Mouse (Mus musculus) ovary, postnatal 36 days (tissue): Measurements from ENCODE around the gene Lrrtm4.

Experiments
- DNase-seq: peaks from one replicate; pipeline ENCODE4 v3.0.0; 2022; ENCODE audit warnings: low spot score, mixed read lengths

Gene Lrrtm4

DNA sequence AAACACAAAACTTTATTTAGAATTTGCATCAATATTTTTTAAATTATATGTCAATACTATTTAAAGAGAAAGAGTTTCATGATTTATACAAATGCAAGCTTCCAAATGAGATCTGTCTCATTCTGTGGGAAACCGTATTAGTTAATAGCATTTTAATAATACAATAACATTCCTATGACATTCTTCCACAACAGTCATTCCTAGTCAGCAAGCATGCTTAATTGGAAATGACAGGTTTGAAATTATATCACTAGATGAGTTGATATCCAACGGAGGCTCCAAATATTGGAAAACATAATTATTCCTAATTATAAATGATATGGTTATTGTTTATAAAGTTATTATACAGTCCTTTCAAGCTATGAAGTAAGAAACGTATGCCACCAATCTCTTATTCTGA is 714.7 kb downstream of the Lrrtm4 start:
- no peak for DNase-seq

DNA sequence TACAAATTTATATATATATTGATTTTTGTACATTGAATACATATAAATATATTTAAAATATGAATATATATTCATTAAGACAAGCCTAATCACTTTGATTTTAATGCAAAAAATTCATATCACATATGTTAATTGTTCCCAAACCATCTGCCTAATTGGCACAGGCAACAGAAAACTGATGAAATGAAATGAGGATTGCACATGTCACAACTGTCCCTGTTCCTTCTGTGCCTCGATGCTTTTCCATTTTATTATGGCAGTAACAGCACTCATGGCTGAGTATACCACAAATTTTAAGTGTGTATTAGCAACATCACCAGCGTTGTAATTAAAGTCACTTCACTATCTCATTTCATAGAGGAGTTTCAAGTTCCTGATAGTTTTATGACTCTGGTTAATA is 732.1 kb downstream of the Lrrtm4 start:
- DNase-seq = no peak

DNA sequence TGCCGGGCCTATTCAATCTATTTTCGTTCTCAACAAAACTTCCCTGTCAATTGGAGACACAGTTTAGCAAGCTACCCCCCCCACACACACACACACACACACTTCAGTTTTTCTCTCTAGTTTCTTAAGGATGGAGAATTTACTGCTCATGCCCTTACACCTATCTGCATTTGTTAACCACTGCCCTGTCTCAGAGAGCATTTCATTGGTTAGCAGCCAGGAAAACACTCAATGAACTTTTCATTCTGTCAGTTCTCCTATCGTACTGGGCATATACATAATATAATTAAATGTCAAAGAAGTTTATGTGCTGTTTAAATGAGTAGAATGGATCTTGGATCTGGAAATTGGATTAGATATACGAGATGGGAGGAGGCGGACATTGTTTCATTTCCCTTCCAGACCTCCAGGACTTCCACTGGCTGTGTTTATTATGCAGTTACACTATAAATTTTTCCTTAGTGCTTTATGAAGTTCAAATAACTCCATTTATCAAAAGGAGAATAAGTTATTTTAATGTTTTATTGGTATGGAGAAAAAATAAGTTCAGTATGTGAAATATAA is 742.0 kb downstream of the Lrrtm4 start:
- no peak for DNase-seq

DNA sequence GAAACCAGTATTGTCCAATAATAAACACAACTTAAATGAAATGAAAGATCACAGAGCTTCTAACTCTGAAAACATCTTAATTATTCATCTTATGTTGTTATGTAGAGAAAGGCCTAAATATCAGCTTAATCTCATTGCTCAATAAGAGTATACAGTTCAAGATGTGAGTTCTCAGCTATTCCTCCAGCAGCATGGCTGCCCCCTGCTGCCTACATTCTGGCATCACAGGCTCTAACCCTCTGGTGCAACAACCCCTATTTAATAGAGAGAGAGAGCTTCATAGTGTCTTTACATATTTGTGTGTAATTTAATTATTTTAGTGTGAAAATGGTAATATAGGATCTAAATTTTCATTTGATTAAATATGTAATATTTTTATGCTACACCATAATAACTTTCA is 767.6 kb downstream of the Lrrtm4 start:
- DNase-seq = peak; percentile 6

DNA sequence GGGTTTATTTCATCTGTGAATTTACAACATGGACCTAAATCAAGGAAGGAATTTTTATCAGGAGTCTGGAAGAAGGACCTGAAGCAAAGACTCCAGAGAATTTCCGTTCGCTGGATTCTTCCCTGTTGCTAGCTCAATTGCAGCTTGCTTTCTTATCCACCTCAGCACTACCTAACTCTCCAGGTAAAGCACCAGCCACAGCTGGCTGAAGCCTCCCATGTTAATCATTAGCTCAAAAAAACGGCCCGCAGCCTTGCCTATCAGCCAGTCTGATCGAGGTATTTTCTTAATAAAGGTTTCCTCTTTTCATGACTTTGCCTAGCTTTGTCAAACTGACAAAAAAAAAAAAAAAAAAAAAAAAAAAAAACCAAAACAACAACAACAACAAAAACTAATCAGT is 805.1 kb downstream of the Lrrtm4 start:
- no peak for DNase-seq

DNA sequence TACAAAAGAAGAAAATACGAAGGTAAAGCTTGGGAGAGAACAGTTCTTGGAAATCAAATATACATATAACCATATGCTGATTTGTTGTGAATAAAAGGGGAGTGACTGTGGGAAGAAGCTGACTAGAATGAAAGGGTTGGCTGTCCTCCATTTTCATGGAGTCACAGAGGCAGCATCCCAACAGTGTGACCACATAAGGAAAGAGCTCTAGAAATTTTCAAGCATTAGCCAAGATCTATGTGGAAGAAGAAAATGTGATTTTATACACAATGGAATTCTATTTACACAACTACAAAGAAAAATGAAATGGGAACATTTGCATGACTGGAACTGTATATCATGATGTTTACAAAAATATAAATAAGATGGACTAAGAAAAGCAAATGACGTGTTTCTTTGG is 821.1 kb downstream of the Lrrtm4 start:
- DNase-seq = no peak

DNA sequence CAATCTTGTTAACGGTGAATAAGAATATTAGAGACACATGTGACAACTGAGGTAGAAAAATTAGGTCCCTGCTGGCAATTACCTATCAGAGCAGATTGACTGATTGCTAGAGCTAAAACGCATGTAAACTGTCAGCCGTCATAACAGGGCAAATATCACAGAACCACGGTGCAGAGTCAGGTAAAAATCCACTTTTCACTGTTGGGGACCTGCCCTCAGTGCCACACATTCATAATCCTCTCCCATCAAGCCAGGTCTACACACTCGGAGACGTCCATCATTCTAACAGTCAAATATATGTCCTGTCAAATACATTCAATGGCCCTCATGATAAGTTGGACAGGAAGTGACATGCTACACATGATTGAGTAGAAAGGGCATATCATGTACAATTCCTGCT is 826.6 kb downstream of the Lrrtm4 start:
- DNase-seq = no peak

GRCm38 (mm10) chr6:80856910-80857543 is 838.4 kb downstream of the Lrrtm4 start:
- no peak for DNase-seq
